Mouse (Mus musculus) liver, adult 2 months (tissue): Measurements from ENCODE around the gene Nadsyn1. TPM values are rescaled to one million over a fixed set of nuclear protein-coding genes. Genes with fewer than 3 reads are reported as not detected.

ENCODE experiments used
- DNase-seq: peaks from one replicate; pipeline ENCODE4 v3.0.0-alpha.2; 2011; ENCODE audit warnings: low read depth, low spot score; ENCODE audit errors: extremely low read depth
- H3K27ac ChIP-seq: fragments of 200-500 bp; replicated peaks from 2 replicates; pipeline ENCODE4 v1.5.1; 2012; ENCODE audit warnings: low read depth, mild to moderate bottlenecking, control low read depth, inconsistent platforms, low read length; ENCODE audit not compliant: insufficient read depth
- H3K27me3 ChIP-seq: fragments of 200-500 bp; 2 replicates; pipeline ENCODE4 v1.6.1; 2012; ENCODE audit warnings: mild to moderate bottlenecking, moderate library complexity, low read length, inconsistent platforms; ENCODE audit not compliant: control insufficient read depth, insufficient read depth
- H3K36me3 ChIP-seq: fragments of 200-500 bp; 2 replicates; pipeline ENCODE4 v1.6.1; 2012; ENCODE audit warnings: low read length, inconsistent platforms; ENCODE audit not compliant: control insufficient read depth, insufficient read depth
- H3K4me1 ChIP-seq: fragments of 200-500 bp; 2 replicates; pipeline ENCODE4 v1.6.1; 2011; ENCODE audit warnings: low read length; ENCODE audit not compliant: control insufficient read depth, insufficient read depth
- H3K4me3 ChIP-seq: fragments of 200-500 bp; 2 replicates; pipeline ENCODE4 v1.5.1; 2011; ENCODE audit warnings: low read depth, mild to moderate bottlenecking, control low read depth, low read length, moderate library complexity; ENCODE audit not compliant: insufficient read depth
- H3K79me2 ChIP-seq: fragments of 200-500 bp; 2 replicates; pipeline ENCODE4 v1.6.1; 2012; ENCODE audit warnings: inconsistent platforms, mild to moderate bottlenecking, low read length, moderate library complexity; ENCODE audit not compliant: control insufficient read depth, insufficient read depth
- H3K9ac ChIP-seq: fragments of 200-500 bp; 2 replicates; pipeline ENCODE4 v1.6.1; 2012; ENCODE audit warnings: low read depth, mild to moderate bottlenecking, control low read depth, inconsistent platforms, low read length
- CTCF ChIP-seq: fragments of 200-500 bp; IDR thresholded peaks from 2 replicates; pipeline ENCODE4 v1.5.1; 2011; ENCODE audit warnings: low read depth, low read length, control low read depth
- POLR2A ChIP-seq: fragments of 200-500 bp; IDR thresholded peaks from 2 replicates; pipeline ENCODE4 v1.6.1; 2011; ENCODE audit warnings: low read length, control low read depth; ENCODE audit not compliant: insufficient read depth; ENCODE audit errors: extremely low read depth
- WGBS: fragments of 180-500 bp; shearing (Covaris S2); methylation state at CpG from one replicate; pipeline ENCODE4 v1.1.7; 2018; 5-methylcytosine and 5-hydroxymethylcytosine counted together
- polyA plus RNA-seq: library from polyadenylated mRNA; depleted of rRNA; stranded (reverse); fragments of >200 nt; gene quantifications from 2 replicates; pipeline ENCODE4 v1.2.3, GENCODE M21; 2012
- total RNA-seq: library from RNA; depleted of rRNA; stranded (reverse); fragments of >200 nt; gene quantifications from 2 replicates; pipeline ENCODE4 v1.2.3, GENCODE M21; 2014

Gene Nadsyn1
- total and polyA plus RNA-seq, 2 experiments, result 22.5 to 25.7 TPM

- DNase-seq, result no peak
- H3K27me3 ChIP-seq, result no peaks in the 10 kb centered on the region
- no peak overlapping the region for H3K27ac ChIP-seq
- H3K4me3 ChIP-seq, result no peak overlapping the region
- TF ChIP-seq CTCF (no peak), POLR2A (no peak)
- H3K36me3 ChIP-seq, result peaks cover 20% of the 10 kb centered on the region; the same call in 1 of the 2 replicates
- no peak overlapping the region for H3K9ac ChIP-seq
- WGBS, result 93% methylated on average over 4 of the region's 4 CpGs
- H3K4me1 ChIP-seq, result no peaks in the 10 kb centered on the region
- no peaks in the 10 kb centered on the region for H3K79me2 ChIP-seq
These were observed 23.9 kb downstream of the Nadsyn1 start for GRCm38 (mm10) chr7:143798783-143799182.

GRCm38 (mm10) chr7:143793121-143793520 lies 29.5 kb downstream of the Nadsyn1 start:
- peak; percentile 68 for DNase-seq
- Histone ChIP-seq H3K27me3 (no peaks in the 10 kb centered on the region), H3K27ac (no peak overlapping the region), H3K36me3 (peaks cover 10% of the 10 kb centered on the region; the same call in 1 of the 2 replicates), H3K4me1 (peaks cover 8% of the 10 kb centered on the region), H3K4me3 (no peak overlapping the region), H3K79me2 (no peaks in the 10 kb centered on the region), H3K9ac (no peak overlapping the region)
- 39% methylated on average over 4 of the region's 4 CpGs for WGBS
- TF ChIP-seq POLR2A, result no peak
- peak; percentile 73 for TF ChIP-seq CTCF

GRCm38 (mm10) chr7:143792336-143792985 lies 30.2 kb downstream of the Nadsyn1 start:
- no peak overlapping the region for H3K4me3 ChIP-seq
- no peaks in the 10 kb centered on the region for H3K79me2 ChIP-seq
- no peak overlapping the region for H3K9ac ChIP-seq
- TF ChIP-seq CTCF (no peak), POLR2A (no peak)
- peak overlapping the region; percentile 15 for H3K27ac ChIP-seq
- peak; percentile 85 for DNase-seq
- WGBS, result 19% methylated on average over 6 of the region's 6 CpGs
- H3K27me3 ChIP-seq, result no peaks in the 10 kb centered on the region
- peaks cover 8% of the 10 kb centered on the region for H3K4me1 ChIP-seq
- peaks cover 4% of the 10 kb centered on the region; the same call in 1 of the 2 replicates for H3K36me3 ChIP-seq

- Histone ChIP-seq H3K79me2 (no peaks in the 10 kb centered on the region), H3K9ac (peak within 1 kb of the TSS; percentile 37; the same call in 1 of the 2 replicates), H3K4me3 (peak within 1 kb of the TSS; percentile 53), H3K27me3 (no peaks in the 10 kb centered on the region), H3K36me3 (no peaks in the 10 kb centered on the region), H3K4me1 (peaks cover 3% of the 10 kb centered on the region; the same call in 1 of the 2 replicates), H3K27ac (no peak within 1 kb of the TSS)
- WGBS, result 7% methylated on average over 21 of the region's 21 CpGs
- TF ChIP-seq CTCF (no peak), POLR2A (no peak)
- no peak for DNase-seq
These were observed 38.4 kb downstream of the Nadsyn1 start, which contains the start of gene Mrgpre for GRCm38 (mm10) chr7:143783996-143784829. Mrgpre (minus strand) TSS chr7:143784500.

- H3K27ac ChIP-seq, result no peak overlapping the region
- peaks cover 7% of the 10 kb centered on the region for H3K4me1 ChIP-seq
- peak overlapping the region; percentile 53; the same call in 1 of the 2 replicates for H3K4me3 ChIP-seq
- no peak for DNase-seq
- no peaks in the 10 kb centered on the region for H3K27me3 ChIP-seq
- H3K36me3 ChIP-seq, result no peaks in the 10 kb centered on the region
- WGBS, result 43% methylated on average over 6 of the region's 6 CpGs
- TF ChIP-seq POLR2A (no peak), CTCF (no peak)
- no peak overlapping the region for H3K9ac ChIP-seq
- no peaks in the 10 kb centered on the region for H3K79me2 ChIP-seq
These were observed 39.2 kb downstream of the Nadsyn1 start for GRCm38 (mm10) chr7:143783378-143783995.
